16 mouse cellular contexts compared by ENCODE assay signal in genomic region chr10:43739181-43739580, GRCm38 (mm10).
DNase-seq lines count a peak whose midpoint lies in the region; ATAC-seq lines count a peak whose summit lies in the region.
"Had no signal": no experiment of that assay in that cellular context is flagged by ENCODE, and none has a peak within 500 bp of the region (broad histone marks: within the 10 kb centered on the region; RNA-seq: fewer than 3 reads in every experiment).

No protein-coding gene starts in this region.

- 88% methylated on average over 2 of the region's 2 CpGs for WGBS in hindbrain, embryonic 10.5 days
- 76% methylated on average over 2 of the region's 2 CpGs for WGBS in hindbrain, embryonic 11.5 days
- WGBS in embryonic facial prominence, embryonic 10.5 days: 91% methylated on average over 2 of the region's 2 CpGs

- no peak for ATAC-seq in CD4-positive, CD25-positive, alpha-beta regulatory T cell, adult 4 months
- no peak for ATAC-seq in hindbrain, embryonic 11.5 days (ENCODE audit: low FRiP score)
- ATAC-seq: activated CD4-positive, CD25-positive, alpha-beta regulatory T cell, adult 4 months had no signal

- no peaks in the 10 kb centered on the region for H3K27me3 ChIP-seq in hindbrain, embryonic 10.5 days (ENCODE audit: insufficient read depth, poor library complexity, severe bottlenecking)
- no peaks in the 10 kb centered on the region for H3K27me3 ChIP-seq in hindbrain, embryonic 11.5 days (ENCODE audit: control insufficient read depth, insufficient read depth, low read length)
- no peaks in the 10 kb centered on the region for H3K27me3 ChIP-seq in embryonic facial prominence, embryonic 10.5 days (replicated peaks; ENCODE audit: low read depth, poor library complexity, severe bottlenecking)
- H3K27me3 ChIP-seq: forebrain, embryonic 15.5 days; neural tube, embryonic 13.5 days had no signal

- H3K36me3 ChIP-seq in hindbrain, embryonic 10.5 days: no peaks in the 10 kb centered on the region
- no peaks in the 10 kb centered on the region for H3K36me3 ChIP-seq in hindbrain, embryonic 11.5 days (ENCODE audit: control insufficient read depth, insufficient read depth, low read length)
- no peaks in the 10 kb centered on the region for H3K36me3 ChIP-seq in embryonic facial prominence, embryonic 10.5 days (replicated peaks)
- H3K36me3 ChIP-seq: forebrain, embryonic 15.5 days; midbrain, embryonic 12.5 days; neural tube, embryonic 13.5 days had no signal

- no peak overlapping the region for H3K4me3 ChIP-seq in hindbrain, embryonic 10.5 days
- no peak overlapping the region for H3K4me3 ChIP-seq in hindbrain, embryonic 11.5 days (ENCODE audit: low read depth, low read length)
- no peak overlapping the region for H3K4me3 ChIP-seq in embryonic facial prominence, embryonic 10.5 days
- H3K4me3 ChIP-seq: erythroblast, embryonic 14.5 days; forebrain, embryonic 15.5 days; midbrain, embryonic 12.5 days; neural tube, embryonic 13.5 days had no signal

- peak; percentile 23 for DNase-seq in CD4-positive, CD25-positive, alpha-beta regulatory T cell, adult 2 months (ENCODE audit: low read depth, low spot score)
- no peak for DNase-seq in hindbrain, embryonic 10.5 days (ENCODE audit: low spot score)
- no peak for DNase-seq in hindbrain, embryonic 11.5 days (ENCODE audit: low spot score)
- DNase-seq in embryonic facial prominence, embryonic 10.5 days (ENCODE audit: low spot score): no peak
- DNase-seq in thymus, postnatal 10 days (ENCODE audit: low spot score in 2 of 2): peak; percentile 42 to 43
- DNase-seq in adipocyte (ENCODE audit: low spot score): no peak
- DNase-seq in frontal cortex, adult 2 months (ENCODE audit: extremely low spot score in 1 of 2, low spot score in 1 of 2): no peak
- DNase-seq: adrenal gland, postnatal 36 days; cerebellum, adult 9-11 months; right cerebral cortex, postnatal 4 days had no signal

- H3K27ac ChIP-seq in hindbrain, embryonic 10.5 days: peak overlapping the region; percentile 84
- H3K27ac ChIP-seq in hindbrain, embryonic 11.5 days (ENCODE audit: low read depth, low read length): no peak overlapping the region
- peak overlapping the region; percentile 75; the same call in 1 of the 2 replicates for H3K27ac ChIP-seq in embryonic facial prominence, embryonic 10.5 days (replicated peaks)
- H3K27ac ChIP-seq: neural tube, embryonic 13.5 days had no signal

- H3K9me3 ChIP-seq in hindbrain, embryonic 10.5 days: 0 out of 2 replicates have a peak, but pooled peaks cover 3% of the 10 kb centered on the region
- H3K9me3 ChIP-seq in hindbrain, embryonic 11.5 days (ENCODE audit: control insufficient read depth, low read length): no peaks in the 10 kb centered on the region
- H3K9me3 ChIP-seq in embryonic facial prominence, embryonic 10.5 days: no peaks in the 10 kb centered on the region
- H3K9me3 ChIP-seq: forebrain, embryonic 15.5 days; midbrain, embryonic 12.5 days; neural tube, embryonic 13.5 days had no signal

- peaks cover 39% of the 10 kb centered on the region for H3K4me1 ChIP-seq in hindbrain, embryonic 10.5 days (replicated peaks)
- H3K4me1 ChIP-seq in hindbrain, embryonic 11.5 days (replicated peaks; ENCODE audit: control insufficient read depth, insufficient read depth, low read length): peaks cover 10% of the 10 kb centered on the region
- H3K4me1 ChIP-seq in embryonic facial prominence, embryonic 10.5 days: peaks cover 43% of the 10 kb centered on the region

- H3K9ac ChIP-seq in hindbrain, embryonic 11.5 days (ENCODE audit: low read depth, low read length): no peak overlapping the region
- H3K9ac ChIP-seq: forebrain, embryonic 15.5 days; midbrain, embryonic 12.5 days; neural tube, embryonic 13.5 days had no signal

- H3K4me2 ChIP-seq in hindbrain, embryonic 11.5 days (replicated peaks; ENCODE audit: low read depth, low read length): no peak overlapping the region
- H3K4me2 ChIP-seq: midbrain, embryonic 12.5 days; neural tube, embryonic 13.5 days had no signal

Comparison
In these comparisons a context has a peak if more than half of its experiments do, and no peak if none do; other contexts are left out.
1. DNase-seq: peak in CD4-positive, CD25-positive, alpha-beta regulatory T cell, adult 2 months (single experiment) and thymus, postnatal 10 days (2 of 2); none in hindbrain, embryonic 10.5 days (single experiment), hindbrain, embryonic 11.5 days (single experiment), embryonic facial prominence, embryonic 10.5 days (single experiment), adipocyte (single experiment) and frontal cortex, adult 2 months (0 of 2).